Mouse (Mus musculus) G1E (cell line): ENCODE data around the gene Rsph6a. TPM values are rescaled to one million over a fixed set of nuclear protein-coding genes. Genes with fewer than 3 reads are reported as not detected.

Experiments used
- ATAC-seq: 2 replicates; pipeline ENCODE4 v1.8.0; 2016; ENCODE audit warnings: mild to moderate bottlenecking; ENCODE audit not compliant: insufficient number of reproducible peaks, poor library complexity, low FRiP score, severe bottlenecking; ENCODE audit errors: extremely low read depth
- DNase-seq: peaks from one replicate; pipeline ENCODE4 v3.0.0; 2012; ENCODE audit warnings: low spot score
- H3K27me3 ChIP-seq: 2 replicates; pipeline ENCODE4 v1.6.1; 2012; ENCODE audit warnings: mild to moderate bottlenecking, low read length, inconsistent platforms; ENCODE audit not compliant: insufficient read depth
- H3K36me3 ChIP-seq: replicated peaks from 2 replicates; pipeline ENCODE3; 2012; ENCODE audit warnings: mild to moderate bottlenecking, inconsistent platforms
- H3K4me1 ChIP-seq: 2 replicates; pipeline ENCODE4 v1.6.1; 2012; ENCODE audit warnings: low read depth, low read length, inconsistent platforms, mixed read lengths; ENCODE audit not compliant: insufficient read depth
- H3K4me3 ChIP-seq: 2 replicates; pipeline ENCODE4 v1.5.1; 2012; ENCODE audit warnings: low read depth, mild to moderate bottlenecking, inconsistent platforms, low read length, moderate library complexity, mixed read lengths
- H3K9me3 ChIP-seq: replicated peaks from 2 replicates; pipeline ENCODE4 v1.6.1; 2012; ENCODE audit warnings: inconsistent platforms
- CTCF ChIP-seq: IDR thresholded peaks from 2 replicates; pipeline ENCODE4 v1.5.1; 2012; ENCODE audit warnings: low read depth, low read length, inconsistent platforms, mixed read lengths
- GATA1 ChIP-seq: IDR thresholded peaks from 2 replicates; pipeline ENCODE4 v1.6.1; 2012; ENCODE audit warnings: borderline replicate concordance, low read length, inconsistent platforms, mixed read lengths
- GATA2 ChIP-seq: IDR thresholded peaks from 2 replicates; pipeline ENCODE4 v1.6.1; 2012; ENCODE audit warnings: low read depth, low read length, inconsistent platforms, borderline replicate concordance
- POLR2AphosphoS5 ChIP-seq: IDR thresholded peaks from 2 replicates; pipeline ENCODE4 v1.6.1; 2012; ENCODE audit warnings: low read depth, low read length, inconsistent platforms; ENCODE audit not compliant: insufficient replicate concordance
- TAL1 ChIP-seq: conservative IDR thresholded peaks from 2 replicates; pipeline ENCODE4 v1.6.1; 2012; ENCODE audit warnings: low read depth, low read length, inconsistent platforms, mixed read lengths
- polyA plus RNA-seq: library from polyadenylated mRNA; stranded (reverse); fragments of >175 nt; gene quantifications from 2 replicates; pipeline ENCODE4 v1.2.3, GENCODE M21; 2012
- total RNA-seq, 2 experiments: library from RNA; stranded (forward) in 1 of 2; stranded (reverse) in 1 of 2; fragments of 200-1000 nt in 1 of 2; fragments of >200 nt in 1 of 2; fragmentation: Nextera tagmentation in 1 of 2; gene quantifications; 2 replicates each; pipeline ENCODE4 v1.2.3; 2014 to 2017

The Rsph6a gene
- total and polyA plus RNA-seq, 3 experiments = 0.16 to 0.33 TPM; not detected in 1

DNA sequence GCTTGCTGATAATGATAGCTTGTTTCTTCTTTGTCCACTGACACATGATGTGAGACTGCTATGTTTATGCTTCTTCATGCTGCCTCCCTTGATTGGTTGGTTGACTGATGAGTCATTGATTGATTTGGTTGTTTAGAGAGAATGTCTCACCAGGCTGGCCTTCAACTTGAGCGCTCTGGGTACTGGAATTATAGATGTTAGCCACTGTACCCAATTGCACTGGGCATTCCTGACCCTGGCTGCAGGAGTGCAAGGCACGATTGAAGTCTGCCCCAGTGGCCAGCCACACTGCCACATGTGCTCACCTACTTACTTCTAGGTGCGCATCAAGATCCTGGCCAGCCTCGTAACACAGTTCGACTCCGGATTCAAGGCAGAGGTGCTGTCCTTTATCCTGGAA, 9.9 kb upstream of the Rsph6a start:
- H3K4me1 ChIP-seq = no peaks in the 10 kb centered on the region
- H3K27me3 ChIP-seq = no peaks in the 10 kb centered on the region
- DNase-seq (no peak), ATAC-seq (no peak)
- no peaks in the 10 kb centered on the region for H3K9me3 ChIP-seq
- no peak overlapping the region for H3K4me3 ChIP-seq
- TF ChIP-seq GATA1 = no peak
- no peak for TF ChIP-seq CTCF
- TF ChIP-seq TAL1 = no peak
- no peak for TF ChIP-seq GATA2
- no peak for TF ChIP-seq POLR2AphosphoS5
- peaks cover 99% of the 10 kb centered on the region for H3K36me3 ChIP-seq

DNA sequence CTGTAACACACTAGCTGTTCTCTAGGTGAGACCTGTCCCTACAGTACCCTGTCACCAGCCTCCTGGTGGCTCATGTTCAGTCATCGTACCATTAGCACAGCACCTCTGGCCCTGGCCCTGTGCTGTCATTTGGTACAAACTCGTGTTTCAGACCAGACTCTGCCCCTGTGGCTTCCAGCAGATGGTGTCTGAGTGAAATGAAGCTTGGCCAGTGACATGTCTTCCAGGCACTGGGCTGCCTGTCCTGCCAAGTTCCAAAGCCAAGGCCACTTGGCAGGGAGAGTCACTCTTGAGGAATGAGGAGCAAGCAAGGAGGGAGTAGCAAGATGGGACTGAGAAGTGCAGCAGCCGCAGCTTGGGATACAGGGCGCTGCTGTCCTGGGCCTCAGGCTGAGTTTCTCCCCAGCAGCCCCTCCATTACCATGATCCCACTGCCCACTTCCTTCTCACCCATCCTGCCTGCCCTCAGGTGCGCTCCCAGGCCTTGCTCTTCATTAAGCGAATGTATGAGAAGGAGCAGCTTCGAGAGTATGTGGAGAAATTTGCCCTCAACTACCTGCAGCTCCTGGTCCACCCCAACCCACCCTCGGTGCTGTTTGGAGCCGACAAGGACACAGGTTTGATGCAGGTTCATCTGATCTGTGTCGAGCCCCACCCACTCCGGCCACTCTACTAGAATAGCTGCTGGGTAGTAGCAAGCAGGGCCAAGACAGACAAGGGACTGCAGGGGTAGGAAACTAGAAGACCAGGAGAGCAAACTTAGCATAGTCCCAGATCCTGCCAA, 8.0 kb upstream of the Rsph6a start:
- Histone ChIP-seq H3K9me3 (no peaks in the 10 kb centered on the region), H3K27me3 (no peaks in the 10 kb centered on the region), H3K36me3 (peaks cover 99% of the 10 kb centered on the region), H3K4me3 (no peak overlapping the region), H3K4me1 (no peaks in the 10 kb centered on the region)
- TF ChIP-seq CTCF = no peak
- TF ChIP-seq POLR2AphosphoS5 = no peak
- no peak for TF ChIP-seq GATA2
- no peak for TF ChIP-seq TAL1
- TF ChIP-seq GATA1 = no peak
- no peak for ATAC-seq
- DNase-seq = no peak

DNA sequence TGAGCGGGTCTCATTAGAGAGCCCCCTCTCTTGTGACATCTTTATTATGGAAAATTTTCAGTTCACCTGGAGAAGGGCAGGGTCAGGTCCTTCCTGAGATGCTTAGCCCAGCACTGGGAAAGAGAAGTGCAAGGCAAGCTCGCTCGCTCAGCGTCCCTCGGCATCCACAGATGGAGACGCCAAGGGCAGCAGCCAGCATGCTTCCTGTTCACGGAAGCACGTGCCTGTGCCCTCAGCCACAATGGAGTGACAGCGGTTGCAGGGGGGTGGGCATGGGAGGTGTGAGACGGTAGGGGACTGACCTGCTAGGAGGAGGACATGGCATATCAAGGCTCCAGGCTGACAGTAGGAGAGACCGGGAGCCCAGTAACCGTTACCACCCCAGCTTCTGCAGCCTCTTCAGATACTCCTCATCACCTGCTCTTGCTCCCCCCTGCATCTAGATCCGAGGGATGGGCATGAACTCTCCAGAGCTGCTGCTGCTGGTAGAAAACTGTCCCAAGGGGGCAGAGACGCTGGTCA, 6.4 kb upstream of the Rsph6a start:
- H3K4me1 ChIP-seq = no peaks in the 10 kb centered on the region
- H3K4me3 ChIP-seq = no peak overlapping the region
- no peaks in the 10 kb centered on the region for H3K9me3 ChIP-seq
- no peaks in the 10 kb centered on the region for H3K27me3 ChIP-seq
- DNase-seq (no peak), ATAC-seq (no peak)
- TF ChIP-seq GATA1 (no peak), GATA2 (no peak), POLR2AphosphoS5 (no peak), TAL1 (no peak), CTCF (no peak)
- peaks cover 99% of the 10 kb centered on the region for H3K36me3 ChIP-seq

DNA sequence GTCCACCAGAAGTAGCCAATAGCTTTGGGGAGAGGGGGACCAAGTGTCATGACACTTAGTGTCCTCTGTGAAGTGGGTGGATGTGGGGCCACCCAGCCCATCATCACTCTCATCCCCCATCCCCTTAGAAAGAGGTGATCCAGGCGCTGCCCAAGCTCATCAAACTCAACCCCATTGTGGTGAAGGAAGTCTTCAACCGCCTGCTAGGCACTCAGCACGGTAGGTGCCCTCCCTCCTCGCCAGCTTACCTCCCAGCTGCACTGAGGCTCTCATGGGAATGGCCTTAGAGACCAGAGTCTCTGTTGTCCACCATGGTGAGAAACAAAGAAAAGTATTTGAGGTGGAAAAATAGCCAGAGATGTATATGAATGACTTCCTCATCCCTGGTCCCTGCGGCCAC, 5.2 kb upstream of the Rsph6a start:
- H3K9me3 ChIP-seq = no peaks in the 10 kb centered on the region
- H3K27me3 ChIP-seq = no peaks in the 10 kb centered on the region

DNA sequence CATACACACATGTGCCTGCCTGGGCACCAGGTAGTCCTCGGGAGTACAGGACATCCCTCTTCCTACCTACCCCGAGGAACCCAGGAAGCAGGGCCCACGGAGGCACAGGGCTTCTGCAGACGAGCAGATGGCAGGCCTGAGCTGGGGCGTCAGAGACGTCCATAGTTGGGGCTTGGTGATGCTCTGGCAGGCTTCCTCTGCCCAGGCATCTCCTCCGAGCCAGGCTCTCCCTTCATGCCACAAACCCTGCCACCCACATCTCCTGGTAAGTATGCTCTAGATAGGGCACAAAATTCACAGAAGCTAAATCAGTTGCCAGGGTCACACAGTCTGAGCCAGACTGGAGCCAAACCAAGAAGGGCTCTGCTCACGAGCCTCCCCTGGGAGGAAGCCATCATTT, 4.3 kb upstream of the Rsph6a start:
- no peak for TF ChIP-seq POLR2AphosphoS5
- TF ChIP-seq CTCF = no peak
- TF ChIP-seq GATA2 = no peak
- TF ChIP-seq TAL1 = no peak
- TF ChIP-seq GATA1 = no peak
- no peaks in the 10 kb centered on the region for H3K27me3 ChIP-seq
- H3K4me3 ChIP-seq = no peak overlapping the region
- no peaks in the 10 kb centered on the region for H3K4me1 ChIP-seq
- peaks cover 100% of the 10 kb centered on the region for H3K36me3 ChIP-seq
- DNase-seq (no peak), ATAC-seq (no peak)
- no peaks in the 10 kb centered on the region for H3K9me3 ChIP-seq

More for the DNA sequence above, 5.2 kb upstream of the Rsph6a start:
- H3K4me3 ChIP-seq = no peak overlapping the region
- TF ChIP-seq TAL1 (no peak), CTCF (no peak), GATA1 (no peak), POLR2AphosphoS5 (no peak), GATA2 (no peak)
- DNase-seq (no peak), ATAC-seq (no peak)
- peaks cover 100% of the 10 kb centered on the region for H3K36me3 ChIP-seq
- no peaks in the 10 kb centered on the region for H3K4me1 ChIP-seq

DNA sequence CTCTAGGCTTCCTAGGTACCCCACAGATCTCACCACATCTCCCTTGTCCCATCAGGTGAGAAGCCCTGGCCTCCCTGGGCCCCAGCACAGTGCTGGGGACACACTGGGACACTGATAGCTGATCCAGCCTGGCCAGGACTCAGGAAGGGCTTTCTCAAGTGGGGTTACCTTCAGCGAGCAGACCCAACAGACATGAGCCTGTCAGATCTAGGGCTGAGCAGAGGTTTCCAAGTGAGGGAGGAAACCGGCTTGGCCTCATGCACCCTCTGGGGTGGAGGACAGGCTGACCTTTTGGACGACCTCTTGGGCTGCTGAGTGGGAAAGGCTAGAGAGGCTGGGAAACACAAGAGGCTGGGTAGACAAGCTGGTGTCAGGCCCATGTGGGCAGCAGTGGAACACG, 3.3 kb upstream of the Rsph6a start:
- H3K36me3 ChIP-seq = peaks cover 100% of the 10 kb centered on the region
- no peaks in the 10 kb centered on the region for H3K27me3 ChIP-seq
- ATAC-seq (no peak), DNase-seq (no peak)
- no peak for TF ChIP-seq TAL1
- no peak for TF ChIP-seq GATA1
- TF ChIP-seq CTCF = no peak
- TF ChIP-seq GATA2 = no peak
- TF ChIP-seq POLR2AphosphoS5 = no peak
- no peak overlapping the region for H3K4me3 ChIP-seq
- H3K9me3 ChIP-seq = no peaks in the 10 kb centered on the region
- no peaks in the 10 kb centered on the region for H3K4me1 ChIP-seq
